ENCODE assay signal across 7 mouse cellular contexts in the genomic region with DNA sequence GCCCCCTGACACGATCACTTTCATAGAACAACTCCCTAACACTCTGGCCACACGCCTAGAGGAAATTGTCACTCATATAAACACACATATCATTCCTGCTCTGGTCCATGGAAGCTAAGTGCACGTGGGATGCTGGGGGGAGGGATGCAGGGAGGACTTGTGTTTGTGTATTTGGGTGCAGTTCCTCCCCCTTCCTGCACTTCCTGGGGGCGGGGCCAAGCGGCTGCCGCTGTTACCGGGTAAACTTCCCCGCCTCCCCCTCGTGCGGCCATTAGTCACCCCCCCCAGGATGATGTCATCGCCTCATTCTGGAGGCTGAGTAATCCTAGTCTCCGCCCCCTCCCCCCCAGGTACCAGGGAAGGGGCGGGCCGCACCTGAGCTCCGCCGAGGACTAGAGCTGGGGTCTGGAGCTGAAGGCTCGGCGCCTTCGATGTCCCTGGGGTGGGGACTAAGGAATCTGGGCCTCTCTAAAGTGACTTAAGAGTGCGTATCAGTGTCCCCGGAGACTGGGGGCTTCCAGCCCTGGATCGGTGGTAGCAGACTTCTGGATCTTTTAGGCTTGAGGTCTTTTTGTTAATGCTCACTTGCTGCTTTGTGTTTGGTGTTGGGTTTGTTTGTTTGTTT. TPM values are rescaled to one million over a fixed set of nuclear protein-coding genes. Genes with fewer than 3 reads are reported as not detected.
DNase-seq lines count a peak whose midpoint lies in the region; ATAC-seq lines count a peak whose summit lies in the region.

No protein-coding gene starts in this region.

- H3K9ac ChIP-seq in intestine, embryonic 15.5 days, result peak overlapping the region; percentile 16; the same call in 1 of the 2 replicates
- H3K9ac ChIP-seq in midbrain, embryonic 12.5 days (replicated peaks), result peak overlapping the region; percentile 35

- peak overlapping the region; percentile 67 for H3K27ac ChIP-seq in intestine, embryonic 15.5 days
- peak overlapping the region; percentile 84 for H3K27ac ChIP-seq in limb, embryonic 10.5 days
- 0 out of 2 replicates have a peak overlapping the region, but pooled peaks have one; percentile 2 for H3K27ac ChIP-seq in midbrain, embryonic 12.5 days (replicated peaks)

- H3K4me3 ChIP-seq in intestine, embryonic 15.5 days (replicated peaks), result peak overlapping the region; percentile 34
- H3K4me3 ChIP-seq in limb, embryonic 10.5 days, result peak overlapping the region; percentile 64
- peak overlapping the region; percentile 36 for H3K4me3 ChIP-seq in midbrain, embryonic 12.5 days

- H3K4me2 ChIP-seq in intestine, embryonic 15.5 days (replicated peaks), result peak overlapping the region; percentile 76
- peak overlapping the region; percentile 61 for H3K4me2 ChIP-seq in midbrain, embryonic 12.5 days (replicated peaks)

- H3K27me3 ChIP-seq in intestine, embryonic 15.5 days (replicated peaks), result no peaks in the 10 kb centered on the region
- H3K27me3 ChIP-seq in limb, embryonic 10.5 days (ENCODE audit: low read depth, poor library complexity, severe bottlenecking), result no peaks in the 10 kb centered on the region
- peaks cover 18% of the 10 kb centered on the region; the same call in 1 of the 2 replicates for H3K27me3 ChIP-seq in midbrain, embryonic 12.5 days

- WGBS in intestine, embryonic 15.5 days, result 1% methylated on average over 22 of the region's 22 CpGs
- 1% methylated on average over 22 of the region's 22 CpGs for WGBS in limb, embryonic 10.5 days
- 1% methylated on average over 22 of the region's 22 CpGs for WGBS in midbrain, embryonic 12.5 days

- peak; percentile 42 for ATAC-seq in intestine, embryonic 15.5 days
- ATAC-seq in midbrain, embryonic 12.5 days (ENCODE audit: low FRiP score, low read depth), result no peak

- peak; percentile 83 to 87 for DNase-seq in adrenal gland, adult 18-20 months (ENCODE audit: low spot score in 2 of 2)
- peak; percentile 91 for DNase-seq in embryo, embryonic 10.5 days (ENCODE audit: low spot score)
- DNase-seq in gastrocnemius, postnatal 25 days, result peak; percentile 86
- DNase-seq in limb, embryonic 10.5 days (ENCODE audit: low spot score), result peak; percentile 91
- peak; percentile 89 for DNase-seq in skeletal muscle tissue, adult 2 months (ENCODE audit: low read depth, low spot score)

- no peaks in the 10 kb centered on the region for H3K9me3 ChIP-seq in intestine, embryonic 15.5 days
- H3K9me3 ChIP-seq in limb, embryonic 10.5 days (replicated peaks), result no peaks in the 10 kb centered on the region
- H3K9me3 ChIP-seq in midbrain, embryonic 12.5 days, result no peaks in the 10 kb centered on the region

- no peaks in the 10 kb centered on the region for H3K36me3 ChIP-seq in intestine, embryonic 15.5 days
- H3K36me3 ChIP-seq in limb, embryonic 10.5 days, result no peaks in the 10 kb centered on the region
- no peaks in the 10 kb centered on the region for H3K36me3 ChIP-seq in midbrain, embryonic 12.5 days

- H3K4me1 ChIP-seq in intestine, embryonic 15.5 days (replicated peaks), result peaks cover 26% of the 10 kb centered on the region
- peaks cover 50% of the 10 kb centered on the region for H3K4me1 ChIP-seq in limb, embryonic 10.5 days
- peaks cover 36% of the 10 kb centered on the region for H3K4me1 ChIP-seq in midbrain, embryonic 12.5 days

RNA-seq across cellular contexts. Expression of a gene that starts 10.3 kb away (rescaled TPM):
- total RNA-seq in adrenal gland, adult 18-20 months (2021), result 10 to 100 TPM; 52.2 to 59.2 TPM
- 10 to 100 TPM; 29.1 to 36.9 TPM for total RNA-seq in gastrocnemius, postnatal 25 days (2021)
- polyA plus RNA-seq in intestine, embryonic 15.5 days (2015; fragmentation: Nextera tagmentation; extraction: Ambion mirVana), result 23.3 and 24.7 TPM in 2 replicates
- polyA plus RNA-seq in limb, embryonic 10.5 days (2016; fragmentation: Nextera tagmentation; extraction: Ambion mirVana), result 36.3 and 36.8 TPM in 2 replicates
- polyA plus RNA-seq in midbrain, embryonic 12.5 days (2016; fragmentation: Nextera tagmentation; extraction: Ambion mirVana), result 43.2 and 48.8 TPM in 2 replicates

RNA-seq across cellular contexts. Expression of a gene that starts 11.3 kb away (rescaled TPM):
- total RNA-seq in adrenal gland, adult 18-20 months (2021), result 1 to 10 TPM; 5.2 to 6.0 TPM
- 1 to 10 TPM; 1.7 to 2.4 TPM for total RNA-seq in gastrocnemius, postnatal 25 days (2021)
- 5.9 and 6.4 TPM in 2 replicates for polyA plus RNA-seq in intestine, embryonic 15.5 days (2015; fragmentation: Nextera tagmentation; extraction: Ambion mirVana)
- 14.5 and 19.1 TPM in 2 replicates for polyA plus RNA-seq in limb, embryonic 10.5 days (2016; fragmentation: Nextera tagmentation; extraction: Ambion mirVana)
- 17.3 and 18.9 TPM in 2 replicates for polyA plus RNA-seq in midbrain, embryonic 12.5 days (2016; fragmentation: Nextera tagmentation; extraction: Ambion mirVana)

RNA-seq across cellular contexts. Expression of a gene that starts 23.5 kb away (rescaled TPM):
- 10 to 100 TPM; 21.1 to 21.8 TPM for total RNA-seq in adrenal gland, adult 18-20 months (2021)
- total RNA-seq in gastrocnemius, postnatal 25 days (2021), result 10 to 100 TPM; 13.1 to 13.2 TPM
- polyA plus RNA-seq in intestine, embryonic 15.5 days (2015; fragmentation: Nextera tagmentation; extraction: Ambion mirVana), result 16.4 and 16.6 TPM in 2 replicates
- polyA plus RNA-seq in limb, embryonic 10.5 days (2016; fragmentation: Nextera tagmentation; extraction: Ambion mirVana), result 5.4 and 7.4 TPM in 2 replicates
- 20.5 and 20.6 TPM in 2 replicates for polyA plus RNA-seq in midbrain, embryonic 12.5 days (2016; fragmentation: Nextera tagmentation; extraction: Ambion mirVana)

RNA-seq across cellular contexts. Expression of a gene that starts 37.5 kb away (rescaled TPM):
- 10 to 100 TPM in 1 of 2 experiments, 1 to 10 TPM in 1; 7.0 to 13.1 TPM for total RNA-seq in adrenal gland, adult 18-20 months (2021)
- total RNA-seq in gastrocnemius, postnatal 25 days (2021), result 1 to 10 TPM; 1.6 to 2.9 TPM
- polyA plus RNA-seq in intestine, embryonic 15.5 days (2015; fragmentation: Nextera tagmentation; extraction: Ambion mirVana), result 2.4 TPM in 2 replicates
- polyA plus RNA-seq in limb, embryonic 10.5 days (2016; fragmentation: Nextera tagmentation; extraction: Ambion mirVana), result 0.41 and 0.76 TPM in 2 replicates
- polyA plus RNA-seq in midbrain, embryonic 12.5 days (2016; fragmentation: Nextera tagmentation; extraction: Ambion mirVana), result 1.3 and 1.5 TPM in 2 replicates

RNA-seq across cellular contexts. Expression of a gene that starts 52.9 kb away (rescaled TPM):
- total RNA-seq in adrenal gland, adult 18-20 months (2021), result under 1 TPM; 0.46 to 0.83 TPM
- under 1 TPM; 0.13 to 0.23 TPM for total RNA-seq in gastrocnemius, postnatal 25 days (2021)
- polyA plus RNA-seq in intestine, embryonic 15.5 days (2015; fragmentation: Nextera tagmentation; extraction: Ambion mirVana), result 0.13 and 0.23 TPM in 2 replicates
- 0.04 TPM in 1 of 2 replicates, not detected in the other for polyA plus RNA-seq in limb, embryonic 10.5 days (2016; fragmentation: Nextera tagmentation; extraction: Ambion mirVana)
- 0.11 TPM in 1 of 2 replicates, not detected in the other for polyA plus RNA-seq in midbrain, embryonic 12.5 days (2016; fragmentation: Nextera tagmentation; extraction: Ambion mirVana)

Comparison
In these comparisons a context has a peak if more than half of its experiments do, and no peak if none do; other contexts are left out.
1. H3K27ac ChIP-seq: peak in every context shown above with its lines; median percentile 84 in limb, embryonic 10.5 days; 67 in intestine, embryonic 15.5 days; 2 in midbrain, embryonic 12.5 days.